Mouse (Mus musculus) limb, embryonic 13.5 days (tissue): Measurements from ENCODE around the gene Rfpl4. TPM values are rescaled to one million over a fixed set of nuclear protein-coding genes. Genes with fewer than 3 reads are reported as not detected.

Source experiments
- microRNA-seq: library from miRNA; unstranded; fragments of <30 nt; microRNA quantifications from one replicate; pipeline ENCODE4, GENCODE M21; 2016
- polyA plus RNA-seq: library from polyadenylated mRNA; unstranded; fragments of >200 nt; fragmentation: Nextera tagmentation; extraction: Ambion mirVana; gene quantifications from 2 replicates; pipeline ENCODE4 v1.2.1, GENCODE M21; 2015

The Rfpl4 gene
- polyA plus RNA-seq, 1 experiment from 2014 or later: not detected

Small RNAs within 50 kb of the gene (microRNA-seq; reads per million reads assigned to microRNA genes)
- gene Gm26217: not detected

Other genes with a start within 250 kb of the Rfpl4 start
- 5.6 and 6.4 TPM in 2 replicates for gene Isoc2b, start 246.7 kb downstream of the Rfpl4 start, polyA plus RNA-seq
- 1.2 and 1.3 TPM in 2 replicates for gene Isoc2a, start 239.8 kb downstream of the Rfpl4 start, polyA plus RNA-seq
- not detected in 2 replicates for gene Gm36210, start 210.4 kb downstream of the Rfpl4 start, polyA plus RNA-seq
- 4.2 and 4.3 TPM in 2 replicates for gene Zfp628, start 201.7 kb downstream of the Rfpl4 start, polyA plus RNA-seq
- gene Nat14, start 194.9 kb downstream of the Rfpl4 start, polyA plus RNA-seq: 3.1 and 3.3 TPM in 2 replicates
- 6.4 and 8.1 TPM in 2 replicates for gene Ssc5d, start 191.2 kb downstream of the Rfpl4 start, polyA plus RNA-seq
- 0.38 and 0.92 TPM in 2 replicates for gene Sbk2, start 152.5 kb downstream of the Rfpl4 start, polyA plus RNA-seq
- gene Sbk3, start 145.8 kb downstream of the Rfpl4 start, polyA plus RNA-seq: not detected in 2 replicates
- gene Zfp579, start 120.8 kb downstream of the Rfpl4 start, polyA plus RNA-seq: 35.3 and 38.5 TPM in 2 replicates
- gene Zfp524, start 102.5 kb downstream of the Rfpl4 start, polyA plus RNA-seq: 9.1 and 10.7 TPM in 2 replicates
- gene Fiz1, start 102.3 kb downstream of the Rfpl4 start, polyA plus RNA-seq: 44.7 and 48.6 TPM in 2 replicates
- 0.42 and 2.1 TPM in 2 replicates for gene Gm44973, start 101.5 kb downstream of the Rfpl4 start, polyA plus RNA-seq
- gene Zfp865, start 96.6 kb downstream of the Rfpl4 start, polyA plus RNA-seq: 6.0 and 8.1 TPM in 2 replicates
- gene Ccdc106, start 96.4 kb downstream of the Rfpl4 start, polyA plus RNA-seq: 44.9 and 47.8 TPM in 2 replicates
- 0.13 TPM in 1 of 2 replicates, not detected in the other for gene 4632433K11Rik, start 82.8 kb downstream of the Rfpl4 start, polyA plus RNA-seq
- 7.0 and 7.8 TPM in 2 replicates for gene Zfp784, start 78.5 kb downstream of the Rfpl4 start, polyA plus RNA-seq
- 42.1 and 42.8 TPM in 2 replicates for gene Zfp580, start 65.4 kb downstream of the Rfpl4 start, polyA plus RNA-seq
- 152 and 153 TPM in 2 replicates for gene U2af2, start 54.8 kb downstream of the Rfpl4 start, polyA plus RNA-seq
- gene Epn1, start 36.7 kb downstream of the Rfpl4 start, polyA plus RNA-seq: 62.2 and 64.6 TPM in 2 replicates
- 0.26 and 0.31 TPM in 2 replicates for gene Rasl2-9, start 9.0 kb upstream of the Rfpl4 start, polyA plus RNA-seq
- gene Vmn1r55, start 32.7 kb upstream of the Rfpl4 start, polyA plus RNA-seq: not detected in 2 replicates
- not detected in 2 replicates for gene Vmn1r56, start 79.8 kb upstream of the Rfpl4 start, polyA plus RNA-seq
- gene Vmn1r57, start 101.5 kb upstream of the Rfpl4 start, polyA plus RNA-seq: not detected in 2 replicates
- not detected in 2 replicates for gene Gm5065, start 233.6 kb upstream of the Rfpl4 start, polyA plus RNA-seq
- not detected in 2 replicates for gene Nlrp2, start 234.1 kb upstream of the Rfpl4 start, polyA plus RNA-seq